Mouse (Mus musculus) midbrain, embryonic 14.5 days (tissue): ENCODE data around the gene Rbms3. TPM values are rescaled to one million over a fixed set of nuclear protein-coding genes. Genes with fewer than 3 reads are reported as not detected.

Experiments used
- ATAC-seq: fragments of 200-750 bp; cut with Nextera tagmentation; 2 replicates; pipeline ENCODE4 v1.8.0; 2017; ENCODE audit warnings: moderate number of reproducible peaks, moderate library complexity; ENCODE audit not compliant: low FRiP score, low TSS enrichment
- DNase-seq: peaks from one replicate; pipeline ENCODE4 v3.0.0-alpha.2; 2015
- H3K27ac ChIP-seq: fragments of 300-500 bp; sonication (generic); replicated peaks from 2 replicates; pipeline ENCODE4 v1.5.1; 2014; ENCODE audit warnings: mild to moderate bottlenecking, low read depth, low read length, moderate library complexity
- H3K27me3 ChIP-seq: fragments of 300-500 bp; sonication (generic); 2 replicates; pipeline ENCODE4 v1.6.1; 2014; ENCODE audit warnings: low read length, control low read depth, mixed read lengths; ENCODE audit not compliant: control insufficient read depth, insufficient read depth
- H3K36me3 ChIP-seq: fragments of 300-500 bp; sonication (generic); 2 replicates; pipeline ENCODE4 v1.6.1; 2014; ENCODE audit warnings: low read length, control low read depth; ENCODE audit not compliant: control insufficient read depth, insufficient read depth
- H3K4me1 ChIP-seq: fragments of 300-500 bp; sonication (generic); 2 replicates; pipeline ENCODE4 v1.6.1; 2014; ENCODE audit warnings: mild to moderate bottlenecking, antibody characterized with exemption, low read length, control low read depth; ENCODE audit not compliant: control insufficient read depth, insufficient read depth
- H3K4me2 ChIP-seq: fragments of 300-500 bp; sonication (generic); 2 replicates; pipeline ENCODE4 v1.6.1; 2014; ENCODE audit warnings: mild to moderate bottlenecking, low read length, moderate library complexity
- H3K4me3 ChIP-seq: fragments of 300-500 bp; sonication (generic); replicated peaks from 2 replicates; pipeline ENCODE4 v1.5.1; 2014; ENCODE audit warnings: low read depth, low read length
- H3K9ac ChIP-seq: fragments of 300-500 bp; sonication (generic); replicated peaks from 2 replicates; pipeline ENCODE4 v1.6.1; 2014; ENCODE audit warnings: mild to moderate bottlenecking, low read length, moderate library complexity
- H3K9me3 ChIP-seq: fragments of 300-500 bp; sonication (generic); 2 replicates; pipeline ENCODE4 v1.6.1; 2016; ENCODE audit warnings: low read length, control low read depth, mixed read lengths; ENCODE audit not compliant: control insufficient read depth
- WGBS: fragments of 180-500 bp; shearing (Covaris S2); extraction: QIAGEN DNeasy Blood & Tissue Kit; methylation state at CpG from one replicate; pipeline ENCODE4 v1.1.7; 2014; 5-methylcytosine and 5-hydroxymethylcytosine counted together
- polyA plus RNA-seq: library from polyadenylated mRNA; unstranded; fragments of >200 nt; fragmentation: Nextera tagmentation; extraction: Ambion mirVana; gene quantifications from 2 replicates; pipeline ENCODE4 v1.2.1, GENCODE M21; 2014

Rbms3 gene
- polyA plus RNA-seq, 1 experiment from 2014 or later: 58.4 TPM

DNA sequence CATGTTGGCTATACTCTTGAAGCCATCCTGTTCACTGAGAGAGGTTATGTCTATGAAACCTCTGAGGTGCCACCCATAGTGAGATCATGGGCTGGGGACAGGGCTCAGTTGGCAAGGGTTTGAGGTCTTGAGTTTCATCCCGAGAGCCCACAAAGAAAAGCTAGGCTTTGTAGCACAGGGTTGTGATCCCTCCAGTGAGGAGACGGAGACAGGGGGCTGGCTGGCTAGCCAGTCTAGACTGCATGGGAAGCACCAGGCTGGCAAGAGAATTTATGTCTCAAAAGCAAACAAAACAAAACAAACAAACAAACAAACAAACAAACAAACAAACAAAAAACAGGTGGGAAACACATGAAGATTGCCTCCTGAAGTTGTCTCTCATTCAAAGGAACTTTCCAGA is 609.5 kb downstream of the Rbms3 start:
- no peak overlapping the region for H3K27ac ChIP-seq
- ATAC-seq (no peak), DNase-seq (no peak)
- 96% methylated on average over 2 of the region's 2 CpGs for WGBS
- H3K9ac ChIP-seq: no peak overlapping the region
- no peak overlapping the region for H3K4me2 ChIP-seq
- no peaks in the 10 kb centered on the region for H3K27me3 ChIP-seq
- peaks cover 8% of the 10 kb centered on the region; the same call in 1 of the 2 replicates for H3K4me1 ChIP-seq
- H3K4me3 ChIP-seq: no peak overlapping the region
- no peaks in the 10 kb centered on the region for H3K9me3 ChIP-seq
- no peaks in the 10 kb centered on the region for H3K36me3 ChIP-seq

DNA sequence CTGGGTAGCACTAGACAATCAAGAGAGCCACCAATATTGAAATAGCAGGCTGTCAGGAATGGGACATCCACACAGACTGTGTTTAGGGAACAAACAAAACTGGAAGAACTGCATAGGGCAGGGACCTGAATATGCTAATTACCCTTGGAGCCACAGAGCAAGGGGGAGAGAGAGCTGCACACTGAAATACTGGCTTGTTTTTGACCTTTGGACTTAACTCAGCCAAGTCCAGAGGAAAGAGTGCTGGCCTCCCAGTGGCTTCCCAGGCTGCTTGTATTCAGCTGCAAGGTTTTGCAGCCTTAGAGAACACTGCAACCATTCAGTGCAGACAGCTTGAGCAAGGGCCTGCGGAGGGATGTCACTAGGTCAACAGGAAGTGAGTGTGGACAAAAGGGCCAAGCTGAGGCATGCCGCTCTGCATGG is 611.0 kb downstream of the Rbms3 start:
- DNase-seq (peak; percentile 21), ATAC-seq (no peak)
- H3K4me3 ChIP-seq: no peak overlapping the region
- H3K36me3 ChIP-seq: no peaks in the 10 kb centered on the region
- no peaks in the 10 kb centered on the region for H3K9me3 ChIP-seq
- H3K4me2 ChIP-seq: no peak overlapping the region
- H3K27ac ChIP-seq: peak overlapping the region; percentile 33; the same call in 1 of the 2 replicates
- no peak overlapping the region; the same call in 1 of the 2 replicates for H3K9ac ChIP-seq
- 32% methylated on average over 2 of the region's 2 CpGs for WGBS
- H3K27me3 ChIP-seq: no peaks in the 10 kb centered on the region
- H3K4me1 ChIP-seq: peaks cover 8% of the 10 kb centered on the region; the same call in 1 of the 2 replicates

DNA sequence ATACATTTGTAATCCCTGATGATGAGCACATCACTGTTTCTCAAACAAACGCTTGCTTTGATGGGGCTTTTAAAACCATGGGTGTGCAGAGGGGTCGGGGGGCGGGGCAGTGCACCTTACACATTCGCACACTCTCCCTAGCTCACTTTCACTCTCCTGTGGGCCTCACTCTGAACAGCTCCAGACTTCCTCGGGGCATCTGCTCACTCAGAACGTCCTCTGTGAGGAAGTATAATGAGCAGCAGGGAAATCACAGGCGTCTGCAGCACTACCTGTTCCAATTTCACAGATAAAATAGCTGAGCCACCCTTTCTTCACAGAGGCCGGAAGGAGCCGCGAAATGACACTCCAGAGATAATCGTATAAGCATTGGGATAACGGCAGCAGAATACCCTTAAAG is 611.4 kb downstream of the Rbms3 start:
- DNase-seq (peak; percentile 32), ATAC-seq (no peak)
- Histone ChIP-seq H3K4me2 (no peak overlapping the region), H3K9me3 (no peaks in the 10 kb centered on the region), H3K36me3 (no peaks in the 10 kb centered on the region), H3K27me3 (no peaks in the 10 kb centered on the region), H3K4me1 (peaks cover 8% of the 10 kb centered on the region; the same call in 1 of the 2 replicates), H3K4me3 (no peak overlapping the region), H3K9ac (no peak overlapping the region; the same call in 1 of the 2 replicates), H3K27ac (peak overlapping the region; percentile 33; the same call in 1 of the 2 replicates)
- WGBS: 49% methylated on average over 12 of the region's 12 CpGs

DNA sequence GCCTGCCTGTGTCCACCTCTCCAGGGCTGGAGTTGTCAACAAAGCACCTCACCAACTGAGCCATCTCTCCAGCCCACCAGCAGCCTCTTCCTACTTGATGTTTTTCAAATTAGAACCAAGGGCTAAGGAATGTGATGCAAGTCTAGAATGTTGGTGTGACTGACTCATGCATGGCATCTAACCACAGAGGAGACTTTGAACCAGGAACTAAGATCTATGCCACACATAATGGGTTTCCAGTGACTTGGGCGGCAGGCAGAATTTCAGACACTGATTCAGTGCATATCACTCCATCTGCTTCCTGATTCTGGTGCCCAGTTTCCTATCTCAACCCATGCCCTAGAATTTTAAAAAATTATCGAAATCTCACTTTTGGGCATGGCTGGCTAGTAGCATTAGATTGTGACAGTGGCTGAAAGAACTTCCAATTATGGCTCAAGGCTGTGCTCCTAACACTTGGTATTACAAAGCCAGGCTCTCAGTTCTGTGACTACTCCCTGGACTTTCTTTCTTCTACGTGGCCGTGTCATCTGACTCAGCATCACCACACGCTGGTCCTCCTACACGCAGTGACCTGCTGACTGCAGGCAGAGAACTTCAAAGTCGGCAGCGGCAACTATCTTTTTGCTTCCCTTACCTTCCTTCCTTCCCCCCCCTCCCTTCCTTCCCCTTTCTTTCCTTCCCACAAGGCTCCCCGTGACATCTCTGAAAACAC is 613.0 kb downstream of the Rbms3 start:
- Histone ChIP-seq H3K4me3 (no peak overlapping the region), H3K4me1 (peaks cover 8% of the 10 kb centered on the region; the same call in 1 of the 2 replicates)
- ATAC-seq: no peak

DNA sequence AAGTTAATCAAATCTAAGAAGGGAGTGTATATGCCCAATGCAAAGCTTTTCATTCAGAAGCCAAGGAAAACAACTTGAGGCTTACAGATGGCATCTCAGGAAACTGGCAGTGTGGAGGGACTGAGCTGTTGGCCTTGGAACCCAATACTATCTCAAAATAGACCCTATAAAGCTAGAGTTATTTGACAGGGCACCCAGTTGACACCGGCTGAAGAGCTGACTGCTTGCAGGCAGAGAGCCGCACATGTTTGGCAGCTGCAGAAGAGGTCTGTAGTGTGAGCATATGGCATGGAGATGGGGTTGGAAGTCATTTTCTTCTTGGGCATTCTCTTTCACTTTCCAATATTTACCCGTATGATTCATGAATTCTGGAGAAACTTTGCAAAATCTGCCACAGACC is 616.3 kb downstream of the Rbms3 start:
- ATAC-seq: no peak
- Histone ChIP-seq H3K36me3 (no peaks in the 10 kb centered on the region), H3K4me3 (no peak overlapping the region), H3K9me3 (no peaks in the 10 kb centered on the region), H3K9ac (no peak overlapping the region), H3K27me3 (no peaks in the 10 kb centered on the region), H3K4me1 (peaks cover 4% of the 10 kb centered on the region; the same call in 1 of the 2 replicates), H3K27ac (no peak overlapping the region), H3K4me2 (no peak overlapping the region)
- DNase-seq: no peak
- 94% methylated on average over 3 of the region's 3 CpGs for WGBS

More for the DNA sequence above, 613.0 kb downstream of the Rbms3 start:
- no peak for DNase-seq
- no peak overlapping the region for H3K27ac ChIP-seq
- no peak overlapping the region for H3K4me2 ChIP-seq
- WGBS: 89% methylated on average over 9 of the region's 9 CpGs
- H3K27me3 ChIP-seq: no peaks in the 10 kb centered on the region
- no peaks in the 10 kb centered on the region for H3K9me3 ChIP-seq
- no peaks in the 10 kb centered on the region for H3K36me3 ChIP-seq
- no peak overlapping the region for H3K9ac ChIP-seq

DNA sequence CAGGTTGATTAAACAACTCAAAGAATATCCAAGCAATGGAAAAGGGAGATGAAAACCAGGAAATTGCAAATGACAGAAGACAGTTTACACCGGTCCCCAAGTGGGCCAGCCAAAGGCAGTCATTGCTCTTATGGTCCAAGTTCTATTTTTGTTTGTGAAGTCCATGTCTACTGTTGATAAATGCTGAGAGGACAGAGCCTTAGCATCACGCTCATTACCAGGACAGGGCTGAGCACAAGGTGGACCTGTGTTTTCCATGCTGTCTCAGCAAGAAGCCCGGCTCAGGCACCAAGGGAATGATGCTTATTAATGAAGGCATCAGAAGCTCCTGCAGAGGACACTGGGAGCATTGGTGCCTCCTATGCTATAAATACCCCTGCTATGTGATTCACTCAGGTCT is 618.9 kb downstream of the Rbms3 start:
- no peak overlapping the region for H3K9ac ChIP-seq
- H3K4me1 ChIP-seq: no peaks in the 10 kb centered on the region
- ATAC-seq (no peak), DNase-seq (no peak)
- no peaks in the 10 kb centered on the region for H3K27me3 ChIP-seq
- H3K36me3 ChIP-seq: no peaks in the 10 kb centered on the region
- H3K4me3 ChIP-seq: no peak overlapping the region
- no peak overlapping the region for H3K27ac ChIP-seq
- 93% methylated on average over 3 of the region's 3 CpGs for WGBS
- no peak overlapping the region for H3K4me2 ChIP-seq
- no peaks in the 10 kb centered on the region for H3K9me3 ChIP-seq

DNA sequence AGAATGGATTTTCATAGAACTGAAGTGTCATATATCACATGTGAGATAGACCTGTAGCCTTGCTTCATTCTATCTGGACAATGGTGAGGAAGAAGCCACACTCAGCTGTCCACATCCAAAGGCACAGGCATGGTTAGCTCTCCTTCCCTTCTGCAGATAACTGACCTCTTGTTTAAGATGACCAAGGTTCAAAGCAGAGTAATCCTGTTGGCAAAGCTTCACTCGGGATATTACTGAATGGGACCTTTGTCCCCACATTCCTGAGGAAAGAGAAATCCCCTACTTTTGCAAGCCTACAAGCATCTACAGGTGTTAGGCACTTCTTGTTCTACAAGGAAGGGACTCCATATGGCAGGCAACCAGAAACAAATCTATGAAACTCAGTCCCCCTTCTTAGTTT is 621.5 kb downstream of the Rbms3 start:
- Histone ChIP-seq H3K4me2 (no peak overlapping the region), H3K27ac (no peak overlapping the region), H3K4me1 (no peaks in the 10 kb centered on the region), H3K36me3 (no peaks in the 10 kb centered on the region), H3K4me3 (no peak overlapping the region), H3K9me3 (no peaks in the 10 kb centered on the region), H3K9ac (no peak overlapping the region), H3K27me3 (no peaks in the 10 kb centered on the region)
- ATAC-seq (no peak), DNase-seq (no peak)
- 44% methylated on average over 1 of the region's 1 CpGs for WGBS

DNA sequence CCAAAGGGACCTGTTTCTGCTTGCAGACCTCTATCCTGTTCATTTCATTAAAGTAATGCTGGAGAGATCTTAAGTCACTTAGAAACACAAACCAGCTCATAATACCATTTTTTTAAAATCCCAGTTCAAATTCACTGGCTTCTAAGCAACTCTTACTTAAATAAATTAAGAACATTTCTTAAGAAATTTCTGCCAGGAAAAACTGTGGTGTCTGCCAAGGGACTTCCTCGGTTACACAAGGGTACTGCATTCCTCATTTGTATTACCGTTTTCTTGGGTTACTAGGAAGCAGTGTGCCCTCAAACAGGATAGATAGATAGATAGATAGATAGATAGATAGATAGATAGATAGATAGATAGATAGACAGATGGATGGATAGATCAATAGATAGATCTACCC is 627.6 kb downstream of the Rbms3 start:
- no peak overlapping the region for H3K4me3 ChIP-seq
- H3K27me3 ChIP-seq: no peaks in the 10 kb centered on the region
- WGBS: 91% methylated on average over 2 of the region's 2 CpGs
- H3K4me2 ChIP-seq: no peak overlapping the region
- ATAC-seq (no peak), DNase-seq (no peak)
- H3K9me3 ChIP-seq: no peaks in the 10 kb centered on the region; the same call in 1 of the 2 replicates
- H3K27ac ChIP-seq: no peak overlapping the region
- no peaks in the 10 kb centered on the region for H3K4me1 ChIP-seq
- no peaks in the 10 kb centered on the region for H3K36me3 ChIP-seq
- H3K9ac ChIP-seq: no peak overlapping the region

DNA sequence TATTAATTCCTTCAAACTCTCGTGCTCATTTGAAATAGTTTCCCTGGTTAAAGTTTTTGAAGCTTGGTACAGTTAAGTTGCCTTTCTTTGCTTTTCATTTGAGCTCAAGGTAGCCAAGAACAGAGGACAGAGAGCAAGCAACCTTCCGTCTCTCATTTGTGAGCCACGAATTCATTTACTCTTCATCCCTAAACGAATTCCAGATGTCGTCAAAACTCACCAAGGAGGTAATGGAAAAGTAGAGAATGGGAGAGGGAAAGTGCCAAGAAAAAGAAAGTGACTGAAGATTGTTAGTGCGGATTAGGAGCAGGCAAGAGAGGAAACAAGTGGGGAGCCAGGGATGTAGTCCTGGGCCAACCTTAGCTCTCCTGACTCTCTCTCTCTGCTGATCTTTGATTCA is 630.5 kb downstream of the Rbms3 start:
- no peak overlapping the region for H3K27ac ChIP-seq
- H3K4me2 ChIP-seq: no peak overlapping the region
- DNase-seq: no peak
- no peak overlapping the region for H3K4me3 ChIP-seq
- no peaks in the 10 kb centered on the region for H3K36me3 ChIP-seq
- no peak for ATAC-seq
- H3K27me3 ChIP-seq: no peaks in the 10 kb centered on the region
- H3K4me1 ChIP-seq: no peaks in the 10 kb centered on the region
- WGBS: 85% methylated on average over 6 of the region's 6 CpGs
- no peaks in the 10 kb centered on the region; the same call in 1 of the 2 replicates for H3K9me3 ChIP-seq
- no peak overlapping the region for H3K9ac ChIP-seq
